Mouse (Mus musculus) brain, embryonic 14.5 days (tissue): ENCODE data around the gene Syne2.

Experiments used
- CTCF ChIP-seq: fragments of 200-500 bp; IDR thresholded peaks from 2 replicates; pipeline ENCODE4 v1.5.1; 2012; ENCODE audit warnings: inconsistent platforms, mild to moderate bottlenecking, moderate library complexity, borderline replicate concordance; ENCODE audit not compliant: insufficient read depth, insufficient read length; ENCODE audit errors: extremely low read depth
- POLR2A ChIP-seq: fragments of 200-500 bp; IDR thresholded peaks from 2 replicates; pipeline ENCODE4 v1.6.1; 2012; ENCODE audit warnings: mild to moderate bottlenecking, inconsistent platforms, borderline replicate concordance; ENCODE audit not compliant: poor library complexity, insufficient read depth, insufficient read length, severe bottlenecking; ENCODE audit errors: extremely low read depth

GRCm38 (mm10) chr12:76111046-76111445, 293.1 kb downstream of the Syne2 start:
- TF ChIP-seq POLR2A: no peak
- TF ChIP-seq CTCF: no peak
